Mouse (Mus musculus): ENCODE measurements around the gene Sgsm1. TPM values are rescaled to one million over a fixed set of nuclear protein-coding genes. Genes with fewer than 3 reads are reported as not detected.

Sgsm1 gene
- 3.4 and 3.7 TPM in 2 replicates for polyA plus RNA-seq (2015; fragmentation: Nextera tagmentation; extraction: Ambion mirVana)

- Histone ChIP-seq H3K4me2 (ENCODE audit: low read length) (peak within 1 kb of the TSS; percentile 83), H3K27ac (no peak within 1 kb of the TSS), H3K27me3 (ENCODE audit: insufficient read depth, low read length) (0 out of 2 replicates have a peak, but pooled peaks cover 3% of the 10 kb centered on the region), H3K9me3 (replicated peaks; ENCODE audit: low read length) (no peaks in the 10 kb centered on the region), H3K9ac (ENCODE audit: low read depth, low read length) (peak within 1 kb of the TSS; percentile 38; the same call in 1 of the 2 replicates), H3K4me3 (replicated peaks; ENCODE audit: low read depth, low read length) (peak within 1 kb of the TSS; percentile 51), H3K36me3 (ENCODE audit: insufficient read depth, low read length) (no peaks in the 10 kb centered on the region), H3K4me1 (replicated peaks; ENCODE audit: insufficient read depth, low read length) (peaks cover 8% of the 10 kb centered on the region; the same call in 1 of the 2 replicates)
- DNase-seq (ENCODE audit: low spot score) (peak; percentile 84), ATAC-seq (replicated peaks; ENCODE audit: low FRiP score, low read depth) (peak; percentile 74)
- peak; percentile 75 for TF ChIP-seq CTCF (IDR thresholded peaks at IDR 0.05; ENCODE audit: low read depth)
- 2% methylated on average over 53 of the region's 53 CpGs for WGBS
These were observed at the start of gene Sgsm1 for GRCm38 (mm10) chr5:113310377-113311003. Sgsm1 (minus strand) TSS chr5:113310786.

GRCm38 (mm10) chr5:113358833-113359232, 48.2 kb upstream of the Sgsm1 start:
- TF ChIP-seq CTCF (IDR thresholded peaks at IDR 0.05; ENCODE audit: low read depth) = no peak
- Histone ChIP-seq H3K36me3 (ENCODE audit: insufficient read depth, low read length) (no peaks in the 10 kb centered on the region), H3K4me1 (replicated peaks; ENCODE audit: insufficient read depth, low read length) (0 out of 2 replicates have a peak, but pooled peaks cover 5% of the 10 kb centered on the region), H3K4me3 (replicated peaks; ENCODE audit: low read depth, low read length) (no peak overlapping the region), H3K9ac (ENCODE audit: low read depth, low read length) (no peak overlapping the region), H3K27me3 (ENCODE audit: insufficient read depth, low read length) (no peaks in the 10 kb centered on the region), H3K9me3 (replicated peaks; ENCODE audit: low read length) (no peaks in the 10 kb centered on the region), H3K27ac (no peak overlapping the region), H3K4me2 (ENCODE audit: low read length) (no peak overlapping the region)
- ATAC-seq (replicated peaks; ENCODE audit: low FRiP score, low read depth) (0 out of 2 replicates have a peak, but pooled peaks have one; percentile 59), DNase-seq (ENCODE audit: low spot score) (peak; percentile 72)
- 2% methylated on average over 11 of the region's 11 CpGs for WGBS

DNA sequence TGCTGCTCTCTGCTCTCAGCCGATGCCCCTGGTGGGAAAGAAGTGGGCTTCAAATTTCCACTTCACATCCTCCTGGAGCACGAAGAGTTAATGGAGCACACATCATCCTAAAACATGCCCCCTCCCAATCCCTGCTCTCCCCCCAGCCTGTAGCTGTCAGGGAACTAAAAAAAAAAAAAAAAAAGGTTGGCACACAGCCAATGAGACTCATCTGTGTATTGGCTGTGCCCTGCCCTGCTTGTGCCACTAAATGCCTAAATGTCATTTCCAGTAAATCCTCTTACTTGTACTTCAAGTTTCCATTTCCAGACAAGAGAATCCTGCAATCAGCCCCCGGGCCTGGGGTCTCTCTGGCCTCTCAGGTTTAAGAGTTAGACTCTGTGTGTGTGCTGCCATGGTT, 47.1 kb upstream of the Sgsm1 start:
- WGBS = 26% methylated on average over 3 of the region's 3 CpGs
- TF ChIP-seq CTCF (IDR thresholded peaks at IDR 0.05; ENCODE audit: low read depth) = no peak
- Histone ChIP-seq H3K9ac (ENCODE audit: low read depth, low read length) (no peak overlapping the region), H3K4me1 (replicated peaks; ENCODE audit: insufficient read depth, low read length) (0 out of 2 replicates have a peak, but pooled peaks cover 5% of the 10 kb centered on the region), H3K27ac (no peak overlapping the region), H3K4me2 (ENCODE audit: low read length) (no peak overlapping the region), H3K27me3 (ENCODE audit: insufficient read depth, low read length) (no peaks in the 10 kb centered on the region), H3K4me3 (replicated peaks; ENCODE audit: low read depth, low read length) (no peak overlapping the region), H3K9me3 (replicated peaks; ENCODE audit: low read length) (no peaks in the 10 kb centered on the region), H3K36me3 (ENCODE audit: insufficient read depth, low read length) (no peaks in the 10 kb centered on the region)
- ATAC-seq (replicated peaks; ENCODE audit: low FRiP score, low read depth) = no peak
- no peak for DNase-seq (ENCODE audit: low spot score)

GRCm38 (mm10) chr5:113357186-113357585, 46.6 kb upstream of the Sgsm1 start, which contains the start of gene Aym1:
Aym1 (plus strand) TSS chr5:113357294.
- ATAC-seq (replicated peaks; ENCODE audit: low FRiP score, low read depth) (no peak), DNase-seq (ENCODE audit: low spot score) (no peak)
- H3K27ac ChIP-seq = no peak within 1 kb of the TSS
- H3K4me1 ChIP-seq (replicated peaks; ENCODE audit: insufficient read depth, low read length) = 0 out of 2 replicates have a peak, but pooled peaks cover 7% of the 10 kb centered on the region
- no peak within 1 kb of the TSS for H3K4me3 ChIP-seq (replicated peaks; ENCODE audit: low read depth, low read length)
- TF ChIP-seq CTCF (IDR thresholded peaks at IDR 0.05; ENCODE audit: low read depth) = no peak
- no peaks in the 10 kb centered on the region for H3K9me3 ChIP-seq (replicated peaks; ENCODE audit: low read length)
- H3K36me3 ChIP-seq (ENCODE audit: insufficient read depth, low read length) = no peaks in the 10 kb centered on the region
- no peak within 1 kb of the TSS for H3K9ac ChIP-seq (ENCODE audit: low read depth, low read length)
- WGBS = 31% methylated on average over 4 of the region's 6 CpGs
- H3K27me3 ChIP-seq (ENCODE audit: insufficient read depth, low read length) = no peaks in the 10 kb centered on the region
- H3K4me2 ChIP-seq (ENCODE audit: low read length) = no peak within 1 kb of the TSS

- 58% methylated on average over 16 of the region's 16 CpGs for whole genome bisulfite sequencing
- no peak for TF ChIP-seq CTCF (IDR thresholded peaks at IDR 0.05; ENCODE audit: low read depth)
- no peaks in the 10 kb centered on the region for H3K36me3 ChIP-seq (ENCODE audit: insufficient read depth, low read length)
These were observed 43.7 kb upstream of the Sgsm1 start for GRCm38 (mm10) chr5:113354311-113354710.

GRCm38 (mm10) chr5:113352636-113353035, 42.0 kb upstream of the Sgsm1 start:
- no peak for ATAC-seq (replicated peaks; ENCODE audit: low FRiP score, low read depth)
- H3K27ac ChIP-seq = no peak overlapping the region
- no peak overlapping the region for H3K4me2 ChIP-seq (ENCODE audit: low read length)

More at GRCm38 (mm10) chr5:113354311-113354710, 43.7 kb upstream of the Sgsm1 start:
- H3K4me3 ChIP-seq (replicated peaks; ENCODE audit: low read depth, low read length) = no peak overlapping the region
- 0 out of 2 replicates have a peak, but pooled peaks cover 9% of the 10 kb centered on the region for H3K4me1 ChIP-seq (replicated peaks; ENCODE audit: insufficient read depth, low read length)
- H3K9ac ChIP-seq (ENCODE audit: low read depth, low read length) = no peak overlapping the region
- H3K9me3 ChIP-seq (replicated peaks; ENCODE audit: low read length) = no peaks in the 10 kb centered on the region
- DNase-seq (ENCODE audit: low spot score) (no peak), ATAC-seq (replicated peaks; ENCODE audit: low FRiP score, low read depth) (no peak)
- no peak overlapping the region for H3K4me2 ChIP-seq (ENCODE audit: low read length)
- H3K27ac ChIP-seq = no peak overlapping the region
- peaks cover 3% of the 10 kb centered on the region; the same call in 1 of the 2 replicates for H3K27me3 ChIP-seq (ENCODE audit: insufficient read depth, low read length)

More at GRCm38 (mm10) chr5:113352636-113353035, 42.0 kb upstream of the Sgsm1 start:
- peaks cover 9% of the 10 kb centered on the region; the same call in 1 of the 2 replicates for H3K27me3 ChIP-seq (ENCODE audit: insufficient read depth, low read length)
- DNase-seq (ENCODE audit: low spot score) = no peak
- no peak for TF ChIP-seq CTCF (IDR thresholded peaks at IDR 0.05; ENCODE audit: low read depth)
- WGBS = 69% methylated on average over 6 of the region's 6 CpGs
- 0 out of 2 replicates have a peak, but pooled peaks cover 4% of the 10 kb centered on the region for H3K4me1 ChIP-seq (replicated peaks; ENCODE audit: insufficient read depth, low read length)
- no peaks in the 10 kb centered on the region for H3K9me3 ChIP-seq (replicated peaks; ENCODE audit: low read length)
- no peak overlapping the region for H3K9ac ChIP-seq (ENCODE audit: low read depth, low read length)
- no peaks in the 10 kb centered on the region for H3K36me3 ChIP-seq (ENCODE audit: insufficient read depth, low read length)
- H3K4me3 ChIP-seq (replicated peaks; ENCODE audit: low read depth, low read length) = no peak overlapping the region

All from kidney, postnatal 0 days (tissue).